Mouse (Mus musculus): ENCODE measurements at regions not wholly inside any gene's neighbourhood (a gene's known extent, or its start where the extent isn't known, plus 50 kb on each side); places are given as distances from the start of the nearest gene placed in this dataset.

DNA sequence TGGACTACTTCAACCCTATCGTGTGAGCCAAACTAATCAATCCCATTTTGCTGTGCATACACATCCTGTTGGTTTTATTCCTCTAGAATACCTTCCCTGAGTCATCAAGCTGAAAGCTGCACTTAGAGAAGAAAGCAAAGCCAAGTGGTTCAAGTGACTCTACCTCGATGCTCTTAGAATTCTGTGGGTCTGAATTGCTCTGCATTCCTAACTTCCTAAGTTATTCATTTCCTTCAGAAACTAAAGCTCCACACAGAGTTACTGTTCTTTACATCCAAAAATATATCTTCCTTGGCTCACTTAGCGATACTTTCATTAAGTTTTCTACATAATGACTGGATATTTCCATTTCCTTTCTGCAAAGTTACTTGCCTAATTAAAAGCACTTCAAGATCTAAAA lies 379.0 kb upstream of the Pkdcc start:
- no peaks in the 10 kb centered on the region for H3K4me1 ChIP-seq (replicated peaks; ENCODE audit: control insufficient read depth, insufficient read depth)
- H3K4me3 ChIP-seq (ENCODE audit: low read depth, low read length), result no peak overlapping the region
- no peaks in the 10 kb centered on the region for H3K9me3 ChIP-seq (ENCODE audit: control insufficient read depth, low read length)
- no peak overlapping the region for H3K9ac ChIP-seq (ENCODE audit: low read length)
- H3K4me2 ChIP-seq (replicated peaks; ENCODE audit: low read depth), result no peak overlapping the region
- H3K36me3 ChIP-seq (ENCODE audit: control insufficient read depth, insufficient read depth, low read length), result no peaks in the 10 kb centered on the region
- H3K27me3 ChIP-seq (ENCODE audit: control insufficient read depth, insufficient read depth, low read length), result no peaks in the 10 kb centered on the region
- TF ChIP-seq EP300 (optimal IDR thresholded peaks at IDR 0.05) (no peak), CTCF (IDR thresholded peaks at IDR 0.05; ENCODE audit: low read depth) (no peak)
- ATAC-seq (ENCODE audit: low FRiP score, low TSS enrichment) (no peak), DNase-seq (ENCODE audit: low spot score) (no peak)
- H3K27ac ChIP-seq (replicated peaks), result no peak overlapping the region
- 75% methylated on average over 3 of the region's 3 CpGs for WGBS

DNA sequence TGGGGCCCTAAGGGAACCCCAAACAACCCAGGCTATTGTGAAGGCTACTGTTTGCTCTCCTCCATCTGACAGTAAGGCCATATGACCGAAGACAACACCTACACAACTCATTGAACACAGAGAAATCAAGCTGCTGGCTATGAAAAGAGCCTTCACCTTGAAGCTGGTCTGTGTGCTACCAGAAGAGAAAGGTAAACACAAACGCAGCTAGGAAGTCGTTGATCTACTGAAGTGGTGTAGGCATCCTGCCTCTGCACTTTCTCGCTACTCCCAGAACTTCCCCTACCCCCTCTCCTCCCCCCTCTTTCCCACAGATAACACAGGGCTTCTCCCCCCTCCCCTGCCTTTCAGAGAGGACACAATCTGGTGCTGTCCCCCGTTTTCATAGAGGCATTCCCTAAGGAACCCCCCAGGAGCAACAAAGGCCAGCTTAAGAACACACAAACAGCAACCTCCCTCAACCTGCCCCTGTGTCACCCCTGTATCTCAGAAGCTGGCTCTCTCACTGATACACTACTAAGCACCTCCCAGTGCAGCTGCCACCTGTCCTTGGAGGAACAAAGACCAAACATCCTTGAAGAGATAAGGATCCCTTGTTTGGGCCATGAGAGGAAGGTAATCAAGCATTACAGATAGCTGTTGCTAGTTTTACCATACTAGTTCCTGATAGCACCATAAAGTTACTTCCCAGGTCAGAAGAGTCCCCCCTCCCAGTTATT lies 368.2 kb upstream of the Pkdcc start:
- H3K4me3 ChIP-seq (ENCODE audit: low read depth, low read length), result no peak overlapping the region
- H3K4me1 ChIP-seq (replicated peaks; ENCODE audit: control insufficient read depth, insufficient read depth), result no peaks in the 10 kb centered on the region
- ATAC-seq (ENCODE audit: low FRiP score, low TSS enrichment) (no peak), DNase-seq (ENCODE audit: low spot score) (no peak)
- H3K4me2 ChIP-seq (replicated peaks; ENCODE audit: low read depth), result no peak overlapping the region
- WGBS, result 46% methylated on average over 5 of the region's 5 CpGs
- H3K27ac ChIP-seq (replicated peaks), result no peak overlapping the region
- no peaks in the 10 kb centered on the region for H3K36me3 ChIP-seq (ENCODE audit: control insufficient read depth, insufficient read depth, low read length)
- no peaks in the 10 kb centered on the region for H3K9me3 ChIP-seq (ENCODE audit: control insufficient read depth, low read length)
- no peaks in the 10 kb centered on the region for H3K27me3 ChIP-seq (ENCODE audit: control insufficient read depth, insufficient read depth, low read length)
- TF ChIP-seq EP300 (optimal IDR thresholded peaks at IDR 0.05), result no peak
- no peak for TF ChIP-seq CTCF (IDR thresholded peaks at IDR 0.05; ENCODE audit: low read depth)
- H3K9ac ChIP-seq (ENCODE audit: low read length), result no peak overlapping the region

DNA sequence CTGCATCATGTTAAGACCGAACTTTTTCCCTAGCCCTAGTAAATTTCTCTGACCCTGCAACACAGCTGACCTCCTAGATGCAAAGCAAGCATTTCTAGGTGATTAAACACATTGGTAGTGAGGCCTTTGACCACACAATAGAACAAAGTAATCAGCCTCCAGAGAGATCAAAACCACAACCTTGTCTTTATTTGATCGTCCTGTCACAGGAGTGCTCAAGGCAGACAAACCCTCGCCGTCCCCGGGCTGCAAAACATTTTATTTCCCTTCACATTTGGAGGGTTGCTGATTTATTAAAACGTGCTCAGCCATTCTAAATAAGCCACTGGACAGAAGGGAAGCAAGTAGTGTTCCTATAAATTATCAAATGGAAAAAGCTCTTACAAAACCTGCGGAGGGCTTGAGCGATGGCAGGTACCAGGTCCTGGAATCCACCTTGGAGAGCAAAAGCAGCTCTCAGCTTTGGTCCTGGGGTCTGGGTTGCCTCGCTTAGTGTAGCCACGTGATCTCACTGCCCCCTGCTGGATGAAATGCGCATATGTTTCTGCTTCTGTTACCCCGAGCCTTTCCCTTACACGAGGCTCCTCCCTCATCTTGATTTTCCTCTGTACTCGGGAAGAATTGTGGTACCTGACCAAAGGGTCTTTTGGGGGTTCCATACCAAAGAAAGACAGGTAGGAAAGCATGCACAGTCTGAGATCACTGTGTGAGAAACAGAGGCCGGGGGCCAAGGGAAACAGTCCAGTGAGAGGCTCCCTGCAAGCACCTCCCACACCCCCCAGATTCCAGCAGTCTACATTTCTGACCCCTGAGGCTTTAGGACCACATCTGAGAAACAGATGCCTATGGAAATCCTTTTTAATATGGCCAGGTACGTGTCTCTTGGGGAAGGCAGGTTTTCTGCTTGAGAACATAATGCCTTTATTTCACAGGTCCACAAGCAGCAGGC lies 357.6 kb upstream of the Pkdcc start:
- WGBS, result 16% methylated on average over 16 of the region's 16 CpGs

DNA sequence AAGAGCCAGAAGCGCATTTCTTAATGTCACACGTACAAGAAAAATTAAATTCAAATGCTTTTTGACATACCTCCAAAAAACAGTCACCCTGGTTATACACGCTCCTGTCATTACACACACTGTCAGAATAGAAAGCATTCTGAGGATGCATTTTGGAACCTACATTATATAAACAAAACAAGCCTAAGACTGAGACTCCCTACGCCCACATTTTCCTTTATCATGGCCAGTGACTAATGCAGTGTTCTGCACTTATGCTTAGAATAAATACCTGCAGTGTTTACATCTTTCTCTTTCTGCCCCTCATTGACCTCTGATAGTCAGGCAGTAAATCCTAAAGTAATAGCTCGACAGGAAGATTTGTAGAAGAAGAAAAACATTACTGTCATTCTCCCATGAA lies 354.7 kb upstream of the Pkdcc start:
- no peaks in the 10 kb centered on the region for H3K4me1 ChIP-seq (replicated peaks; ENCODE audit: control insufficient read depth, insufficient read depth)
- no peak overlapping the region for H3K4me3 ChIP-seq (ENCODE audit: low read depth, low read length)
- no peaks in the 10 kb centered on the region for H3K9me3 ChIP-seq (ENCODE audit: control insufficient read depth, low read length)
- DNase-seq (ENCODE audit: low spot score), result no peak
- H3K27me3 ChIP-seq (ENCODE audit: control insufficient read depth, insufficient read depth, low read length), result no peaks in the 10 kb centered on the region
- no peaks in the 10 kb centered on the region for H3K36me3 ChIP-seq (ENCODE audit: control insufficient read depth, insufficient read depth, low read length)
- no peak overlapping the region for H3K27ac ChIP-seq (replicated peaks)
- no peak overlapping the region for H3K4me2 ChIP-seq (replicated peaks; ENCODE audit: low read depth)
- ATAC-seq (ENCODE audit: low FRiP score, low TSS enrichment), result no peak
- WGBS, result 40% methylated on average over 5 of the region's 5 CpGs
- TF ChIP-seq EP300 (optimal IDR thresholded peaks at IDR 0.05), result no peak
- no peak for TF ChIP-seq CTCF (IDR thresholded peaks at IDR 0.05; ENCODE audit: low read depth)
- H3K9ac ChIP-seq (ENCODE audit: low read length), result no peak overlapping the region

More for the DNA sequence above, 357.6 kb upstream of the Pkdcc start:
- DNase-seq (ENCODE audit: low spot score) (peak; percentile 76), ATAC-seq (ENCODE audit: low FRiP score, low TSS enrichment) (peak; percentile 86)
- no peaks in the 10 kb centered on the region for H3K9me3 ChIP-seq (ENCODE audit: control insufficient read depth, low read length)
- H3K27ac ChIP-seq (replicated peaks), result no peak overlapping the region
- H3K27me3 ChIP-seq (ENCODE audit: control insufficient read depth, insufficient read depth, low read length), result no peaks in the 10 kb centered on the region
- H3K9ac ChIP-seq (ENCODE audit: low read length), result no peak overlapping the region
- H3K36me3 ChIP-seq (ENCODE audit: control insufficient read depth, insufficient read depth, low read length), result no peaks in the 10 kb centered on the region
- no peaks in the 10 kb centered on the region for H3K4me1 ChIP-seq (replicated peaks; ENCODE audit: control insufficient read depth, insufficient read depth)
- H3K4me2 ChIP-seq (replicated peaks; ENCODE audit: low read depth), result peak overlapping the region; percentile 36
- no peak overlapping the region for H3K4me3 ChIP-seq (ENCODE audit: low read depth, low read length)
- TF ChIP-seq EP300 (optimal IDR thresholded peaks at IDR 0.05), result no peak
- peak; percentile 94 for TF ChIP-seq CTCF (IDR thresholded peaks at IDR 0.05; ENCODE audit: low read depth)

DNA sequence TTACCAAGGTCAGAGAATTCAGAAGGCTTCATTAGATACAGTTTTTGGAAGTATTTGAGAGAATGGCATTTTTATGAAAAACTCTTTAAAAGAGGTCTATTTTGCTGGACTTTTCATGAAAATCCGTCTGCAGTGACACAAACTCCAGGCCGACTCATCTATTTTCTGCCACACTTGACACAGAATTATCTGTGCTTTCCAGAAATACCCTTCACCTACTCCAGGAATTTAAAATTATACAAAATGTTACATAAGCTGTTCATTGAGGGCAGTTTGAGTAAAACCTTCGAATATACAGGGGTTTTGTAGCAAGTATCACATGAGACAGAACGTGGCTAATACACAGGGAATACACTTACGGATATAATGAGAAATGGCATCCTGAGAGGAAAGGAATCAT lies 354.1 kb upstream of the Pkdcc start:
- no peaks in the 10 kb centered on the region for H3K27me3 ChIP-seq (ENCODE audit: control insufficient read depth, insufficient read depth, low read length)
- WGBS, result 68% methylated on average over 5 of the region's 5 CpGs
- TF ChIP-seq CTCF (IDR thresholded peaks at IDR 0.05; ENCODE audit: low read depth), result no peak
- no peaks in the 10 kb centered on the region for H3K9me3 ChIP-seq (ENCODE audit: control insufficient read depth, low read length)
- no peak for ATAC-seq (ENCODE audit: low FRiP score, low TSS enrichment)
- no peak for DNase-seq (ENCODE audit: low spot score)
- no peaks in the 10 kb centered on the region for H3K4me1 ChIP-seq (replicated peaks; ENCODE audit: control insufficient read depth, insufficient read depth)
- no peak overlapping the region for H3K4me2 ChIP-seq (replicated peaks; ENCODE audit: low read depth)
- no peak overlapping the region for H3K9ac ChIP-seq (ENCODE audit: low read length)
- H3K4me3 ChIP-seq (ENCODE audit: low read depth, low read length), result no peak overlapping the region
- H3K27ac ChIP-seq (replicated peaks), result no peak overlapping the region
- no peaks in the 10 kb centered on the region for H3K36me3 ChIP-seq (ENCODE audit: control insufficient read depth, insufficient read depth, low read length)

DNA sequence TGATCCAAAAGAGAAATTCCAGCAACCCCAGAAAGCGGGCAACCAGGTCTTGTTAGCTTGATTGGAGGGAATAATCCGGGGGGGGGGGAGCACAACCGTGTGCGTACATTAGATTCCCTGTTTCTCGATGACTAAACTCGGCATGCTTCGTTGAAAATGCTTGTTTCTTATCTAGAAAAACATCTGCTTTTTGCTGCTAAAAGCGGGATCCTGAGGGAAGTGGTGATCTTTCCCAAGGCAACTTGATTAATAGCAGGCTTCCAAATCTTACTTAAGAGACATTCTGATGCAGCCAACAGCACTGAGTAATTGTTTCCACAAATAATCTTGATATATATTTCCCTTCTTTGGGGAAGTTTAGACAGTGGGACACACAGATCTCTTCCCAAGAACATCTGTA lies 338.0 kb upstream of the Pkdcc start:
- no peaks in the 10 kb centered on the region for H3K4me1 ChIP-seq (replicated peaks; ENCODE audit: control insufficient read depth, insufficient read depth)
- H3K4me3 ChIP-seq (ENCODE audit: low read depth, low read length), result no peak overlapping the region
- no peak overlapping the region for H3K4me2 ChIP-seq (replicated peaks; ENCODE audit: low read depth)
- DNase-seq (ENCODE audit: low spot score) (no peak), ATAC-seq (ENCODE audit: low FRiP score, low TSS enrichment) (no peak)
- no peaks in the 10 kb centered on the region for H3K9me3 ChIP-seq (ENCODE audit: control insufficient read depth, low read length)
- no peaks in the 10 kb centered on the region for H3K36me3 ChIP-seq (ENCODE audit: control insufficient read depth, insufficient read depth, low read length)
- 56% methylated on average over 8 of the region's 8 CpGs for WGBS
- no peak overlapping the region for H3K9ac ChIP-seq (ENCODE audit: low read length)
- TF ChIP-seq CTCF (IDR thresholded peaks at IDR 0.05; ENCODE audit: low read depth) (no peak), EP300 (optimal IDR thresholded peaks at IDR 0.05) (no peak)
- no peak overlapping the region for H3K27ac ChIP-seq (replicated peaks)
- no peaks in the 10 kb centered on the region for H3K27me3 ChIP-seq (ENCODE audit: control insufficient read depth, insufficient read depth, low read length)

Measured in stomach, postnatal 0 days (tissue).